Mouse (Mus musculus): ENCODE results near the gene Hoxd11.

The Hoxd11 gene

DNA sequence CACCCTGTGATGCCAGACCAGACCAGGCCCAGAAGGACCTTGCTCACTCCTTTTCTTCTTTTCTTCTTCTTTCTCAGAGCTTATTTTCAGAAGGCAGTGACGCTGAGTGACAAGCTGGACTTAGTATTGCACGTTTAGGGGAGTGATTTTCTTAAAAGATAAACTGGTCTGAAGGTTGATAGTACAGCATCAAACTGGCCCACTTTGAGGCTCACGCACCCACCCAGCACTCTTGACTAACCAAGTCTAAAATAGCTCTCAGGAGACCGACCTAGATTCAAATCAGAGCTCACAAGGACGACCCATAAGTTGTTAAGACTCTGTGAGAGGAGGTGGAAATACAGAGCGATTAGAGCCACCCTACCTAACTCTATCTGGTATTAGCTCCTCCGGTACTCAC, 12.9 kb upstream of the Hoxd11 start:
- DNase-seq (ENCODE audit: low read depth): no peak

DNA sequence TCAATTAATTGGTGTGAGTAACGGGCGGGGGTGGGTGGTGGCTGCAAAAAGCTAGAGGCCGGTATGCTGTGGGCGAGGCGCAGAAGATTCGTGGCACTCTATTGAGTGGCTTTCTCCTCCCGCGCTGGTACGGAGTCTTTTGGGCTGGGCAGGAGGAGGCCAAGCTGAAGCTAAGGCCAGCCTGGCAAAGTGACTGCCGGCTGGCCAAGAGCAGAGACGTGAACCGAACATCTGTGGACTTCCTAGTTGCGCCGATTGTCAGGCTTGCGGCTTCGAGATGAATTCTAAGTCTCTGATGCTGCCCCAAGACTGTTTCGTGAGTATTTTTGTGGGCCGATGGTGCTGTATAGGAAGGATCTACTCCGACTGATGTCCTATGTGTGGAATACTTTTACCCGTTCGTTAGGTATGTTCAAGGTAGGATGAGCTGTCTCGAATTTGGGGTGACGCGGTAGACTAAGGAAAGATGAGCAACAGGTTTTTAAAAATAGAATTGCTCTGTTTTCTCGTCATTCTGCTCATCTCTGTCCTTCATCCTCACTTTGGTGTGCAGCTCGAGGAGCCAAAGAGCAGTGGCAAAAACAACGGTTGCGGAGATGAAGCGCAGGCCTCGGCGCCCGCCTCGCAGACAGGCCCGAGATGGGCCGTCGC, 12.0 kb upstream of the Hoxd11 start:
- no peak for DNase-seq (ENCODE audit: low read depth)

DNA sequence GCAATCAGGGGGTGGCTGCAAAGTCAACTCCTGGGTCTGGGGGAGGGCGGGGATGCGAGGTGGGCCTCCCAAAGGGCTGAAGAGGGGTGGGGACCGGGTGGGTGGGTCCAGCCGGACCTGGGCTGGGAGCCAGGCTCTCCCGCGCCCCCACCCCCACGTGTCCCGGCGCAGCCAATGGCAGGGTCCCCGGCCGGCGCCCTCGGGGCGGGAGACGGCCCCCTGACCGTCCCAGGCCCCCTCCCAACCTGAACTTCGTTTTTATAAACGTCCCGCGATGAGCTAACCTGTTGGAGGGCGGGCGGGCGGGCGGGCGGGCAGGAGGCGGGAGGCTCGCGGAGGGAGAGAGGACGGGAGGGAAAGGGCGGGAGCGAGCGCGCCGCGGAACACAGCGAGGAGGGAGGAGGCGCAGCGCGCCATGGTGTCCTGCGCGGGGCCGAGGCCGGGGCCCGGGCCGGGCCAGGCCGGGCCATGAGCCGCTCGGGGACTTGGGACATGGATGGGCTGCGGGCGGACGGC, 11.5 kb upstream of the Hoxd11 start, which contains the start of gene Hoxd13:
TSS of gene Hoxd13 (plus strand) at position 469 of the 516 bp plus-strand sequence.
- no peak for DNase-seq (ENCODE audit: low read depth)

DNA sequence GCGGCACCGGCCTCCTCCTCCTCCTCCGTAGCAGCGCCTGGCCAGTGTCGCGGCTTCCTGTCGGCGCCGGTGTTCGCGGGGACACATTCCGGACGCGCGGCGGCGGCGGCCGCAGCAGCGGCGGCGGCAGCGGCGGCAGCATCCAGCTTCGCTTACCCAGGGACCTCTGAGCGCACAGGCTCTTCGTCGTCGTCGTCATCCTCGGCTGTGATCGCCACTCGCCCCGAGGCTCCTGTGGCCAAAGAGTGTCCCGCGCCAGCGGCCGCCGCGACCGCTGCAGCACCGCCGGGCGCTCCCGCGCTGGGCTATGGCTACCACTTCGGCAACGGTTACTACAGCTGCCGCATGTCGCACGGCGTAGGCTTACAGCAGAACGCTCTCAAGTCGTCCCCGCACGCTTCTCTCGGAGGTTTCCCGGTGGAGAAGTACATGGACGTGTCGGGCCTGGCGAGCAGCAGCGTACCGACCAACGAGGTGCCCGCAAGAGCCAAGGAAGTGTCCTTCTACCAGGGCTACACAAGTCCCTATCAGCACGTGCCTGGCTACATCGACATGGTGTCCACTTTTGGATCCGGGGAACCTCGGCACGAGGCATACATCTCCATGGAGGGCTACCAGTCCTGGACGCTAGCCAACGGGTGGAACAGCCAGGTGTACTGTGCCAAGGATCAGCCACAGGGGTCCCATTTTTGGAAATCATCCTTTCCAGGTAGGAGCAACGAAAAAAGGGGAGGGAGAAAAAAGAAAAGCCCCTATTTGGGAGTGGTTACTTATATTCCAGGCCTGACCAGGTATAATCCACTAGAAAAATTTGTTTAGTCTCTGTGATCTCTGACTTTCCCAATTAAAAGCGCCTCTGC, 10.8 kb upstream of the Hoxd11 start:
- no peak for DNase-seq (ENCODE audit: low read depth)

DNA sequence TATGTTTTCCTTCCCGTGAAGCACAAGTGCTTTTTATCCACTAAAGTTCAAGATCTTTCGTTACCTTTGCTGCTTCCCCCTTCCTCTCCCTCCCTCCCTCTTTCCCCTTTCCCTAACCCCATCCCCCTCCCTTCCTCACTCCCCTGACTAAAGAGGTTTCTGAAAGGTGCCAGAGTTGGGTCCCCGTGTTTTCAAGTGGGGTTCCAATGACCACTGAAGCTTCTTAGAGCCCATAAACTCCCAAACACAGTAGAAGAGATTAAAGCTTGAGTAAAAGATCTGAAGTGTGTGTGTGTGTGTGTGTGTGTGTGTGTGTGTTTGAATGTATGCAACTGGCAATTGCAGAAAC, 10.2 kb upstream of the Hoxd11 start:
- no peak for DNase-seq (ENCODE audit: low read depth)

DNA sequence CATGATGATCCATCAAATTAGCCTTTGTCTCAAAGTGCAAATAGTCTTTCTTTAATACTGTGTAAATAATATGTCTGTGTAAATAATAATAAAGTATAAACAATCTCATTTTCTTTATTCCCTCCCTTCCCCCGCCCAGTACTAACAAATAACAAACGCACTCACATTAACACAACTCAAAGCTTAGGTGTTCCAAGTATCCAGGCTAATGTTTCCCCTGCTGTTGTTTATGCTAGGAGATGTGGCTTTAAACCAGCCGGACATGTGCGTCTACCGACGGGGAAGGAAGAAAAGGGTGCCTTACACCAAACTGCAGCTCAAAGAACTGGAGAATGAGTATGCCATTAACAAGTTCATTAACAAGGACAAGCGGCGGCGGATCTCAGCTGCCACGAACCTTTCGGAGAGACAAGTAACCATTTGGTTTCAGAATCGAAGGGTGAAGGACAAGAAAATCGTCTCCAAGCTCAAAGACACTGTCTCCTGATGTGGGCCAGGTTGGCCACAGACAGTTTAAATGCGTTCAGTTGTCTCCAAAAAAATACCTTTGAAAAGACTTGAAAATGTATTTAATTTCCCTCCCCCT, 9.6 kb upstream of the Hoxd11 start:
- no peak for DNase-seq (ENCODE audit: low read depth)

DNA sequence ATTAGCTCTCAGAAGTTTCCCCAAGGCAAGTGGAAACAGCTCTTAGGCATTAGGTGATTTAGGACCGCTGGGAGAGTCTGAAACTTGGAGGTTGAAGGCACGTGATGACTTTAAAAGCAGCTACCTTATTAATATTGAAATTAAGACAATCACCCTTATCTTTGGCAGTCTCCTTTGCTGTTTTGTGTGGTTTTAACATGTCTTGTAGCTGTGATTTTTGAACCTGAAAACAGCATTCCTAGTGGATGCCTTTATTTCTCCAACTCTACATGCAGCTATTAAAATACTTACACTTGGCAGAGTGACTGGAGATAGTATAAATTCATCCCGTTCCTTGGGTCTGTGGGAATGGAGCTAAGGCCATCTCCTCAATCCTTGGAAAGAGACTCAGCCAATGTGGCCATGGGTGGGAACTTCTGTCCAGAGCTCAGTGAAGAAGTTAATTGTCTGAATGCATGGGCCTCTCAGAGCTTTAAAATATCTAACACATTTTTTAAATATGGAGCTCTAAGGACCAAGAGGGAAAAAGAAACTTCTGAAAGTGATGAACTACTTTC, 8.6 kb upstream of the Hoxd11 start:
- DNase-seq (ENCODE audit: low read depth): no peak

DNA sequence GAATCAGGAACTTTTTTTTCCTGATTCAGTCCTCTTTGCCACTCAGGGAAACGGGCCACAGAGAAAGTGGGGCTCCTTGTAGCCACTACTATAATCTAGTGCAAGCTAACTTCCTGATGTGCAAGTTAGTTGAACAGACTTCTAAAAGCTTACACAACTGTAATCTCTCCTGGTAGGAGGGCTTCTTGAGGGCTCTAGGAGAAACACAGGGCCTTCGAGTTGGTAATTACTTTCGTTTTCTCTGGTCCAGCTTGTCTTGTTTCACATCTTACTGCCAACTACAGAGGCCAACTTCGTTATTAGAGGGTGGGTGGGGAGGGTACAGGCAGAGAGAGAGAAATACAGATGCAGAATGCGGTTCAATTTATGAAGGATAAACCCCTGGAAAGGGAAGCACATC, 7.5 kb upstream of the Hoxd11 start:
- no peak for DNase-seq (ENCODE audit: low read depth)

DNA sequence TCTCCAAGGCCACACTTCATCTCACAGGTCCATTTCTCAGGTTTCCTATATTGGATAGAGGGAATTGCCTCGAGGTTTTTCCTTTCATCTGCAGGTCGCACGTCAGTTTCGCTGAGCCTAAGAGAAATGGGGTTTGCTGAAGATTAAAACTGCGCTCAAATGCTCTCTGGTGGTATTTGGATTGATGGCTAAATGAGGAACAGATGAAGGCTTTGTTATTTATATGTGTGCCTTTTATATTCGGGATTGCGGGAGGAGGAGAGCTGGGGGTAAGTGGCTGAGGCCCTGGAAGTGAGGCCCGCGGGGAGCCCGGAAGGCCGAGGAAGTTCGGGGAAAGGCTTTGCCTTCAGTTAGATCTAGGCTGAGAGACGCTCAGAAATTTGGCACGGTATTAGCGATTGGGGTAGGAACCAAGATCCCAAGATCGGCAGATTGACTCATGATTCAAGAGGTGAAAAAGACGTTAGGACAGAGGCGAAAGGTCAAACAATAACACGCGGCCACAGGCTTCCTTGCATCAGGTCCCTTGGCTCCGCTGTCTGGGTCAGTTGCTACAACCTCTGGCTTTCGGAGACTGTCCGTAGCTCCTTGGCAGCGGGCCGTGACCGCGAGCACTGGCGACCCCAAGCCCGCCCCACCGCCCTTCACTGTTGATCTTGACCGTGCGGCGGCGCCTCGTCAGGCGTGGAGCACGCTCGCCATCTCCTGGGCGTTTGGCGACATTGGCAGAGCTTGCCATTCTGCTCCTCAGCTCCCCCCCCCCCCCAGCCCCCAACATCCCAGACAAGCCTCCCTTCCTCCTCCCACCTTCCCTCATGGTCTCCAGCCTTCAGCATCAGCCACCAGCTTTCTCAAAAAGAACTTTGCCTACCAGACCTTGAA, 6.6 kb upstream of the Hoxd11 start:
- DNase-seq (ENCODE audit: low read depth): no peak

DNA sequence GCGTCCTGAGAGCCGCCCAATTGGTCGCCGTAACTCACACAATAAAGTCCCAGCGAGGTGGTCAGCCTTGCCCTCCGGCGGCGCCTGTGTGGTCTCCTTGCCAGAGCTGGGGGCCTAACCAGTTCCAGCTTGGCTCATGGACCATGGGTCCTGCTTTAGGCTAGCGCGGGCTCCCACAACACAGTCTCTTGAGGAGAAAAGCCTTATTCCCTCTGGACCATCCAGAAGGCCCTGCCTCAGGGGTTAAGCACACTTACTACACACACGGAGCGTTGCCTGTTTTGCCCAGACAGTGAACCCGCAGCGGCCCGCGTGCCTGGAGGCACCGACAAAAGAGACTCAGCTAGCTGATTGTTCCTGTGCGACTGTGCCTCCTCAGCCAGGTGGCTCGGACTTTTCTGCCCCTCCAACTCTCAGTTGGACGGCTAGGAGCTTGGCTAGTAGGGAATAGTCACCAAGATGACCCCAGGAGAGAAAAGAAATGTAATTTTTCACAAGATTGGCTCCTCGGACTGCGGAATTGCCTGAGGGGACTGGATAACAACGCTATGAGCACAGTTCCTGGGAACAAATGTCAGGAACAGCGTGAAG, 5.4 kb upstream of the Hoxd11 start:
- no peak for DNase-seq (ENCODE audit: low read depth)

DNA sequence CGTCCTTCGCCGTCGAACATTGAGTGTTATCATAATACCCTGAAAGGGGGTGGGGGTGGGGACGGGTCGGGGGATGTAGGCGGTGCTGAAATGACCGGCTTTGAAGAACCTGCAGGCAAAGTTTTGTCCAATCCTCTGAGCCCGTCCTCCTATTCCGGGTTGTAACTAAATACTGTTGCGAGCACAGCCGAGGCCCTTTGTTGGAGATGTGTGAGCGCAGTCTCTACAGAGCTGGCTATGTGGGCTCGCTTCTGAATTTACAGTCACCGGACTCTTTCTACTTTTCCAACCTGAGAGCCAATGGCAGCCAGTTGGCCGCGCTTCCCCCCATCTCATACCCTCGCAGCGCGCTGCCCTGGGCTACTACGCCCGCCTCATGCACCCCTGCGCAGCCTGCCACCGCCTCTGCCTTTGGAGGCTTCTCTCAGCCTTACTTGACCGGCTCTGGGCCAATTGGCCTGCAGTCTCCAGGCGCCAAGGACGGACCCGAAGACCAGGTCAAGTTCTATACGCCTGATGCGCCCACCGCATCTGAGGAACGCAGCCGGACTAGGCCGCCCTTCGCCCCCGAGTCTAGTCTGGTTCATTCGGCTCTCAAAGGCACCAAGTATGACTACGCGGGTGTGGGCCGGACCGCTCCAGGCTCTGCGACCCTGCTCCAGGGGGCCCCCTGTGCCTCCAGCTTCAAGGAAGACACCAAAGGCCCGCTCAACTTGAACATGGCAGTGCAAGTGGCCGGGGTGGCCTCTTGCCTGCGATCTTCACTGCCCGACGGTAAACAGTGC, 4.3 kb upstream of the Hoxd11 start, which contains the start of gene Hoxd12:
TSS of gene Hoxd12 (plus strand) at position 133 of the 785 bp plus-strand sequence.
- DNase-seq (ENCODE audit: low read depth): no peak

DNA sequence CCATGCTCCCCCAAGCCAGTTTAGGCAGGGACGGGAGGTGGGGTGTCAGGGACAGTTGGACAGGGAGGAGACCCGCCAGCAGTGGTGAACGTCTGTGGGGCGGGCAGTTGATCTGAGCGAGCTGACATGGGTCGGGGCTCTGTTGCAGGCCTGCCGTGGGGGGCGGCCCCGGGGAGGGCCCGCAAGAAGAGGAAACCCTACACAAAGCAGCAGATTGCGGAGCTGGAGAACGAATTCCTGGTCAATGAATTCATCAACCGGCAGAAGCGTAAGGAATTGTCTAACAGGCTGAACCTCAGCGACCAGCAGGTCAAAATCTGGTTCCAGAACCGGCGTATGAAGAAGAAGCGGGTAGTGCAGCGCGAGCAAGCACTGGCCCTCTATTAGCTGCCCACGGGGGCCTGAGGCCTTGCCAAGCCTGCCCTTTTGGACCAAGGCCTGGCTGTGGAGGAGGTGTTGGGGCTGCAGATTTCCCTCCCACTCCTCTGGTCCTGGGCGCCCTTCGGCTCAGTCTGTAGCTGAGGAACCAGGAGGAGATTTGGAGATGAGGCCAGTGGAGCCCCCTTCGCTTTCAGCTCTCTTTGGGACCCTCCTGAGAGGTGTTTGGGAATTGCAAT, 3.6 kb upstream of the Hoxd11 start:
- no peak for DNase-seq (ENCODE audit: low read depth)

DNA sequence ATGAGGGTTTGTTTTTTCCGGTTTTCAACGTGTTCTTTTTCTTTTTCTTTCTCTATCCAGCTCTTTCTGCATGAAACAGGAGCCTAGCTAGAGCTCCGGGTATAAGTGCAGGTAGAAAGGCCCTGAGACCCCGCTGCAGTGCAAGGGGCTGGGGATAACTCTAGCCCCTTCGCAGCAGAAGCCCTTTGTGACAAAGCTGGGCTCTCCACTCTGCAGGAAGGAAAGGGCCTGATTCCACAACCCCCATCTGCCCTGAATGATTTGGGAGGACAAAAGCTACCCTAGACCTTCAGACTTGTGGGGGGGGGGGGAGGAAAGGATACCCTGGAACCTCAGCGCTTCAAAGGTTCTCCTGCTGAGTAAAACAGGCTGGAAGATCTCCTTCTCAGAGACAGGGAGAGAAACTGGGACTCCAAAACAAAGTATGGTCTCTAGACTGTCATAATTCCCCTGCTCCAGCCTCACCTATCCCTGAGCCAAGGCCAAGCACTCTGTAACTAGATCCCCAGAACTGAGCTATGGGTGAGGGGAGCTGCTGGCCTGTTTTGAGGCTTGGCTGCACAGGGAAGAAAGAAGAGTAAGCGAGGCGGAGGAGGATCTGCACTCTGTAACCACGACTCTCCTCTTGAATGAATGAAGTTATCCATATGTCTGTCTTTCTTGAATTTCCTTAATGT, 2.8 kb upstream of the Hoxd11 start:
- DNase-seq (ENCODE audit: low read depth): no peak

DNA sequence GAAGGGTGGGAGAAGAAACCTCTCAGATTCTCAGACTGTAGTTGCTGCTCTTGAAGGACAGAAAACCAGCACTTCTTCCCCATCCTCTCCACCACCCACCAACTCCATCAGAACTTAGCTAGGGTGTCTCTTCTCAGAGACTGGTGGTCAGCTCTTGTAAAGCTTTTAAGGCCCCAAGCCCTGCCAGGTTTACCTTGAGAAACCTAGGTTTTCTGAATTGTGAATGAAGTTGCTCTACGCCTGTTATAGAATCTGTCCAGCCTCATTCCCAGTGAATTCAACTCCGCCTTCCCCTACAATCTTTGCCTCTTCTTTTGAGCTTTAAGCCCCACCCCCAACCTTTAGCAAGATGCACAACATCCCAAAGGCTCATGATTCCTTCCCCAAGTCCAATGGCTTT, 2.3 kb upstream of the Hoxd11 start:
- DNase-seq (ENCODE audit: low read depth): no peak

DNA sequence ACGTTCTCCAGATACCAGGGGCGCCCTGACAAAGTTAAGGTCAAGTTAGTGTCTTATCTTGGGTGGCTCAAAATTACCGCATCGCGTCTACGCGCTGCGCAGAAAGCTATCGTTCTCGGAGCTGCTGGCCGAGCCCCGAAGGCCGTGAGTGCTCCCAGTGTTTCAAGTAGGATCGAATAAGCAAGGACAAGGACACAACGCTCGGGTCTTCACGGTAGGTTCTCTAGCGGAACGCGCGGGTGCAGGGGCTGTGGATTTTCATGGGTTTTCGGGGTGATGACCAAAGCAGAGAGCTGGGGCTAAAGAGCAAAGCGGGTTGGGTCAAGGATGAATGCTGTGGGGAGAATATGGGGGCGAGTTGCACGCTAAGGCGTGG, 227 bp downstream of the Hoxd11 start:
- no peak for DNase-seq (ENCODE audit: low read depth)

DNA sequence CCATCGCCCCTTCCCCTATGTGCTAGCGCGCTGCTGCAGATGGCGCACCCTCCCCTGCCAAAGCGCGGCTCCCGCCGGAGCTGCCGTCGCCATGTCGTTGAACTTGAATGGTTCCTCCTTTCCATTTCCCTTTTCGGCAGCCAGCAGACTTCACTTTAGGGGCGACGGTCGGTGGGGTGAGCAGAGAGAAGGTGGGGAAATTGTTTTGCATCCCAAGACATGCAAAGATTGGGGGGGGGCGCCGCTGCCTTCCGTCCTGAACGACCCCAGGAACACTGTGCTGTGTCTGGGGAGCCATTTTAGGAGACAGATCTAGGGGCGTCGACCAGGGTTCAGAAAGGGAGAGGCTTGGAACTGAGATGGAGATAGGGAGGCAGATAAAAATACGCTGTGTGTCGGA, 623 bp downstream of the Hoxd11 start:
- DNase-seq (ENCODE audit: low read depth): no peak

DNA sequence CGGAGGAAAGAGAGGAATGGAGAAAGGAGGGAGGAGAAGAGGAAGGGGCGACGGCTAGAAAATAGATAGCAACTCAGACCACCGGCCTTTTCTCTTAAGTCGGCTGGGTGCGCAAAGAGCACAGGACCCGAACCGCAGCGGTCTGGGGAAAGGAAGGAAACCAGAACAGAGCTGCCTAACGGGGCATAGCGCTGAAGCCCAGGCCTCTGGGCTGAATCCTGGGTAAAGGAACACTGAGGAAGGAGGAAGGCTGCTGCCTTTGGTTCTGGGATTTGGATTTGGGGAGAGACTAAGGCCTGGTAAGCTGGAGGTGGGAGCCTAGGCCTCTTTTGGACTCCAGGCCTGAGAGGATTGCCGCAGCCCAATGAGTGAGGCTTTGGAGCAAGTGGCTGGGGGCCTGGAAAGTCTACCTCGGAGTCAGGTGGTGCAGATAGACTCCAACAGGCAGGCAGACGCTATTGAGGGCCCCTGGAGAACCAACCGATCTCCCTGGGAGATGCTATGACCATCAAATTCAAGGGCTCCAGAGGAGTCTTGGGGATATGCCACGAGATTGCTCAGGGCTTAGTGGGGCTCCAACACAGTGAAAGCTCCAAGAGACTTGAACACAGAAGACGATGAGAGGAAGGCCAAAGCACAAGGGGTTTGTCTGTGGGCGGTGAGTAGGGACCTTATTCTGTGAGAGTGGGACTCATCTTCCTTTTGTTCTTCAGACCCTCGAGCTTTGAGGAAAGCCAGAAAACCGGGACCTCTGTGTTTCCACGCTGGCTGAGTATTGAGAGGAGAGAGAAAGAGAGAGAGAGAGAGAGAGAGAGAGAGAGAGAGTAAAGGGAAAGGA, 1.4 kb downstream of the Hoxd11 start:
- DNase-seq (ENCODE audit: low read depth): no peak

All from c-Kit-positive CD71-positive TER-119-negative erythroid progenitor cells, embryonic 14.5 days (primary cell).